Comparison of ENCODE assay signal across 7 mouse cellular contexts in the genomic region with DNA sequence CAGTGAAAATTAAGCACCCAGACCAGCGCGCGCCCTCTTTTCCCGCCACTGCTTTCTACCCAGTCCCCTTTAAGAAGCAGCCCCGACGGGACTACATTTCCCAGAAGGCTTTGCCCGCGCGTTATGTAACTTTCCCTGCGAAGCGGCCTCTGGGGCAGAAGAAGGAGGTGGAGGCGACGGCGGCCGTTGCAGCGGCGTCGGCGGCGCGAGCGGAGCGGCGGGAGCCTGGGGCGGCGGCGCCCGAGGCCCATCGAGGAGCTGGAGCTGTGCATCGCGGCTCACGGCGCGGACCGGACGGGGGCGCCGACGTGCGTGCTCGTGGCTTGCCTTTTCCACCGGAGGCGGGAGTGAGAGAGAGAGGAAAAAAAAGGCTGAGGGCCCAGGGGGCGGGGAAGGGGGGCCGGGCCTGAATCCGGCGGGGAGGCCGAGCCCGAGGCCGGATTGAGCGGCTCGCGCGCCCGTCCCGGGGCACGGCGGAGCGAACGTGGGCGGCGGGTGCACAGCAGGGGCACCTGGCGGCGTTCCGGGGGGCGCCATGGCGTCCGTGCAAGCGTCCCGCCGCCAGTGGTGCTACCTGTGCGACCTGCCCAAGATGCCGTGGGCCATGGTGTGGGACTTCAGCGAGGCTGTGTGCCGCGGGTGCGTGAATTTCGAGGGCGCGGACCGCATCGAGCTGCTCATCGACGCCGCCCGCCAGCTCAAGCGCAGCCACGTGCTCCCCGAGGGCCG. TPM values are rescaled to one million over a fixed set of nuclear protein-coding genes. Genes with fewer than 3 reads are reported as not detected.
A peak's percentile ranks its signal among the peaks of the same experiment; 100 is the strongest.
DNase-seq lines count a peak whose midpoint lies in the region; ATAC-seq and TF ChIP-seq lines count a peak whose summit lies in the region.

Irf2bp1 (plus strand) TSS at position 143 of the 729 bp plus-strand sequence.

- peak within 1 kb of the TSS; percentile 72 for H3K4me3 ChIP-seq in embryonic facial prominence, embryonic 10.5 days
- H3K4me3 ChIP-seq in intestine, postnatal 0 days (ENCODE audit: low read depth, low read length) = peak within 1 kb of the TSS; percentile 86
- peak within 1 kb of the TSS; percentile 92 for H3K4me3 ChIP-seq in midbrain, embryonic 12.5 days
- H3K4me3 ChIP-seq in small intestine, adult 2 months (ENCODE audit: low read depth, low read length) = peak within 1 kb of the TSS; percentile 97

- H3K36me3 ChIP-seq in embryonic facial prominence, embryonic 10.5 days (replicated peaks) = peaks cover 33% of the 10 kb centered on the region
- peaks cover 11% of the 10 kb centered on the region; the same call in 1 of the 2 replicates for H3K36me3 ChIP-seq in intestine, postnatal 0 days (ENCODE audit: control insufficient read depth, insufficient read depth)
- H3K36me3 ChIP-seq in midbrain, embryonic 12.5 days = peaks cover 24% of the 10 kb centered on the region
- peaks cover 7% of the 10 kb centered on the region; the same call in 1 of the 2 replicates for H3K36me3 ChIP-seq in small intestine, adult 2 months (ENCODE audit: control insufficient read depth, insufficient read depth, low read length)

- intact Hi-C loops in left cerebral cortex, postnatal 4 days (cut with DNase I) = loop anchor here (10.0 kb wide), 1 partner anchor 109 kb away; no protein-coding TSS in a partner anchor

- no peaks in the 10 kb centered on the region for H3K9me3 ChIP-seq in embryonic facial prominence, embryonic 10.5 days
- no peaks in the 10 kb centered on the region for H3K9me3 ChIP-seq in intestine, postnatal 0 days (ENCODE audit: control insufficient read depth)
- H3K9me3 ChIP-seq in midbrain, embryonic 12.5 days = no peaks in the 10 kb centered on the region

- H3K9ac ChIP-seq in intestine, postnatal 0 days (ENCODE audit: low read depth, low read length) = peak within 1 kb of the TSS; percentile 69
- peak within 1 kb of the TSS; percentile 92 for H3K9ac ChIP-seq in midbrain, embryonic 12.5 days (replicated peaks)

- peak within 1 kb of the TSS; percentile 91 for H3K4me2 ChIP-seq in intestine, postnatal 0 days (replicated peaks; ENCODE audit: low read depth)
- peak within 1 kb of the TSS; percentile 94 for H3K4me2 ChIP-seq in midbrain, embryonic 12.5 days (replicated peaks)

- TF ChIP-seq CTCF in intestine, postnatal 0 days (IDR thresholded peaks at IDR 0.05; ENCODE audit: low read depth) = peak; percentile 27
- no peak for TF ChIP-seq CTCF in small intestine, adult 2 months (IDR thresholded peaks at IDR 0.05; ENCODE audit: extremely low read depth, insufficient read length, insufficient replicate concordance, low read depth, low read length)

- no peaks in the 10 kb centered on the region for H3K27me3 ChIP-seq in embryonic facial prominence, embryonic 10.5 days (replicated peaks; ENCODE audit: low read depth, poor library complexity, severe bottlenecking)
- no peaks in the 10 kb centered on the region for H3K27me3 ChIP-seq in intestine, postnatal 0 days (replicated peaks; ENCODE audit: control insufficient read depth, insufficient read depth, low read length)
- H3K27me3 ChIP-seq in midbrain, embryonic 12.5 days = no peaks in the 10 kb centered on the region
- H3K27me3 ChIP-seq in small intestine, adult 2 months (ENCODE audit: control insufficient read depth, insufficient read depth, low read length) = no peaks in the 10 kb centered on the region

- H3K27ac ChIP-seq in embryonic facial prominence, embryonic 10.5 days (replicated peaks) = peak within 1 kb of the TSS; percentile 93
- H3K27ac ChIP-seq in intestine, postnatal 0 days (ENCODE audit: low read depth, low read length) = peak within 1 kb of the TSS; percentile 92
- peak within 1 kb of the TSS; percentile 90 for H3K27ac ChIP-seq in midbrain, embryonic 12.5 days (replicated peaks)
- peak within 1 kb of the TSS; percentile 95 for H3K27ac ChIP-seq in small intestine, adult 2 months (ENCODE audit: insufficient read depth, low read depth, low read length)

- peak; percentile 95 for DNase-seq in adrenal gland, postnatal 10 days
- peak; percentile 93 for DNase-seq in embryonic facial prominence, embryonic 10.5 days (ENCODE audit: low spot score)
- DNase-seq in gonadal fat pad, adult 2 months (ENCODE audit: low read depth) = no peak
- peak; percentile 95 for DNase-seq in left cerebral cortex, postnatal 4 days

- H3K4me1 ChIP-seq in embryonic facial prominence, embryonic 10.5 days = peaks cover 57% of the 10 kb centered on the region
- peaks cover 15% of the 10 kb centered on the region for H3K4me1 ChIP-seq in intestine, postnatal 0 days (replicated peaks; ENCODE audit: control insufficient read depth, insufficient read depth, low read length)
- peaks cover 50% of the 10 kb centered on the region for H3K4me1 ChIP-seq in midbrain, embryonic 12.5 days
- H3K4me1 ChIP-seq in small intestine, adult 2 months (ENCODE audit: control insufficient read depth, insufficient read depth, insufficient read length, low read length) = peaks cover 30% of the 10 kb centered on the region

- peak; percentile 90 for TF ChIP-seq POLR2A in small intestine, adult 2 months (IDR thresholded peaks at IDR 0.05; ENCODE audit: low read depth, low read length)

- ATAC-seq in intestine, postnatal 0 days = peak; percentile 58
- peak; percentile 67 for ATAC-seq in midbrain, embryonic 12.5 days (ENCODE audit: low FRiP score, low read depth)

- under 1% methylated on average over 90 of the region's 90 CpGs for WGBS in embryonic facial prominence, embryonic 10.5 days
- under 1% methylated on average over 78 of the region's 90 CpGs for WGBS in intestine, postnatal 0 days
- WGBS in midbrain, embryonic 12.5 days = under 1% methylated on average over 84 of the region's 90 CpGs
- WGBS in small intestine, adult 2 months = under 1% methylated on average over 90 of the region's 90 CpGs

RNA-seq across cellular contexts. Expression of gene Irf2bp1, which starts in this region (rescaled TPM):
- 10 to 100 TPM; 36.9 to 37.2 TPM for total RNA-seq in adrenal gland, postnatal 10 days (2021)
- polyA plus RNA-seq in embryonic facial prominence, embryonic 10.5 days (2016; fragmentation: Nextera tagmentation; extraction: Ambion mirVana) = 25.0 and 25.7 TPM in 2 replicates
- polyA plus RNA-seq in gonadal fat pad, adult 2 months (2012; rRNA removed) = 19.4 and 26.1 TPM in 2 replicates
- 11.4 and 11.9 TPM in 2 replicates for polyA plus RNA-seq in intestine, postnatal 0 days (2015; fragmentation: Nextera tagmentation; extraction: Ambion mirVana)
- 10 to 100 TPM; 56.9 to 60.8 TPM for total RNA-seq in left cerebral cortex, postnatal 4 days (2021)
- 41.6 and 43.1 TPM in 2 replicates for polyA plus RNA-seq in midbrain, embryonic 12.5 days (2016; fragmentation: Nextera tagmentation; extraction: Ambion mirVana)
- 17.0 and 25.8 TPM in 2 replicates for polyA plus RNA-seq in small intestine, adult 2 months (2012; rRNA removed)
